Mouse (Mus musculus) heart, embryonic 16.5 days (tissue): ENCODE measurements around the gene Tmem108. TPM values are rescaled to one million over a fixed set of nuclear protein-coding genes. Genes with fewer than 3 reads are reported as not detected.

Source experiments
- ATAC-seq: fragments of 200-750 bp; cut with Nextera tagmentation; replicated peaks from 2 replicates; pipeline ENCODE4 v1.8.0; 2017; ENCODE audit warnings: moderate number of reproducible peaks; ENCODE audit not compliant: insufficient read depth, low FRiP score; ENCODE audit errors: extremely low read depth
- H3K27ac ChIP-seq: fragments of 300-500 bp; sonication (generic); 2 replicates; pipeline ENCODE4 v1.5.1; 2014; ENCODE audit warnings: mild to moderate bottlenecking, low read length, control low read depth, moderate library complexity
- H3K27me3 ChIP-seq: fragments of 300-500 bp; sonication (generic); 2 replicates; pipeline ENCODE4 v1.6.1; 2014; ENCODE audit warnings: low read length, mixed read lengths; ENCODE audit not compliant: control insufficient read depth, insufficient read depth
- H3K36me3 ChIP-seq: fragments of 300-500 bp; sonication (generic); 2 replicates; pipeline ENCODE4 v1.6.1; 2014; ENCODE audit not compliant: control insufficient read depth, insufficient read depth
- H3K4me1 ChIP-seq: fragments of 300-500 bp; sonication (generic); 2 replicates; pipeline ENCODE4 v1.6.1; 2014; ENCODE audit warnings: low read length, mixed read lengths; ENCODE audit not compliant: control insufficient read depth, insufficient read depth
- H3K4me2 ChIP-seq: fragments of 300-500 bp; sonication (generic); 2 replicates; pipeline ENCODE4 v1.6.1; 2014; ENCODE audit warnings: low read depth, mild to moderate bottlenecking, control low read depth, low read length
- H3K4me3 ChIP-seq: fragments of 300-500 bp; sonication (generic); 2 replicates; pipeline ENCODE4 v1.5.1; 2014; ENCODE audit warnings: mild to moderate bottlenecking, control low read depth, low read length
- H3K9ac ChIP-seq: fragments of 300-500 bp; sonication (generic); 2 replicates; pipeline ENCODE4 v1.6.1; 2014; ENCODE audit warnings: low read length, control low read depth
- H3K9me3 ChIP-seq: fragments of 300-500 bp; sonication (generic); replicated peaks from 2 replicates; pipeline ENCODE4 v1.6.1; 2016; ENCODE audit warnings: low read length; ENCODE audit not compliant: control insufficient read depth
- WGBS: fragments of 180-500 bp; shearing (Covaris S2); extraction: QIAGEN DNeasy Blood & Tissue Kit; methylation state at CpG from one replicate; pipeline ENCODE4 v1.1.7; 2014; 5-methylcytosine and 5-hydroxymethylcytosine counted together
- polyA plus RNA-seq: library from polyadenylated mRNA; unstranded; fragments of >200 nt; fragmentation: Nextera tagmentation; extraction: Ambion mirVana; gene quantifications from 2 replicates; pipeline ENCODE4 v1.2.1, GENCODE M21; 2015

Gene Tmem108
- polyA plus RNA-seq, 1 experiment from 2014 or later, result 44.8 TPM

DNA sequence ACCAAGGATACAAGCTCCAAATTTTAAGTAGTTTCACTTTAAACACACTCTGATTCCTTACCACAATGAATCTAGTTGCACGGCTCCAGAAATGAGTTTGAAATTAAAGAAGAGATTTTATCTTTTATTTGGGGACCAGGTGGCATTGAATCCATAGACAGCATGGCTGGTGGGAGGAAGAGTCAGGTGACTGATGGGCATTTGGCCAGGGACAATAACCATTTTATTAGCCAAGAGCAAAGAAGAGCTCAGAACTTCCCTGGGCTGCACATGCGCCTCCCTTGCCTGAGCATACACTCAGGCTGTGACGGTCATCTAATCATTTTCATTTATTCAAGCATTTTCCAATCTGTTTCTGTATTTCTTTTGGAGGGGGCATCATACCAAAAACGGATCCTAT, 135.5 kb downstream of the Tmem108 start:
- H3K36me3 ChIP-seq, result no peaks in the 10 kb centered on the region
- H3K4me2 ChIP-seq, result no peak overlapping the region
- 84% methylated on average over 4 of the region's 4 CpGs for WGBS
- no peak overlapping the region for H3K9ac ChIP-seq
- H3K27ac ChIP-seq, result no peak overlapping the region
- ATAC-seq, result no peak
- H3K4me1 ChIP-seq, result peaks cover 20% of the 10 kb centered on the region
- no peaks in the 10 kb centered on the region for H3K27me3 ChIP-seq
- H3K9me3 ChIP-seq, result no peaks in the 10 kb centered on the region
- H3K4me3 ChIP-seq, result no peak overlapping the region

GRCm38 (mm10) chr9:103624649-103625048, 137.0 kb downstream of the Tmem108 start:
- Histone ChIP-seq H3K4me2 (no peak overlapping the region), H3K4me3 (no peak overlapping the region), H3K9ac (no peak overlapping the region), H3K27ac (no peak overlapping the region), H3K36me3 (no peaks in the 10 kb centered on the region), H3K27me3 (no peaks in the 10 kb centered on the region), H3K9me3 (no peaks in the 10 kb centered on the region), H3K4me1 (peaks cover 21% of the 10 kb centered on the region)
- 34% methylated on average over 1 of the region's 1 CpGs for WGBS
- peak; percentile 86 for ATAC-seq

- no peak for ATAC-seq
- no peaks in the 10 kb centered on the region for H3K27me3 ChIP-seq
- no peak overlapping the region; the same call in 1 of the 2 replicates for H3K4me2 ChIP-seq
- H3K4me1 ChIP-seq, result peaks cover 13% of the 10 kb centered on the region
- no peaks in the 10 kb centered on the region for H3K9me3 ChIP-seq
- no peak overlapping the region for H3K4me3 ChIP-seq
- 69% methylated on average over 19 of the region's 19 CpGs for WGBS
- H3K27ac ChIP-seq, result peak overlapping the region; percentile 72
- no peaks in the 10 kb centered on the region for H3K36me3 ChIP-seq
- 0 out of 2 replicates have a peak overlapping the region, but pooled peaks have one; percentile 17 for H3K9ac ChIP-seq
These were observed 137.9 kb downstream of the Tmem108 start for GRCm38 (mm10) chr9:103623560-103624316.

DNA sequence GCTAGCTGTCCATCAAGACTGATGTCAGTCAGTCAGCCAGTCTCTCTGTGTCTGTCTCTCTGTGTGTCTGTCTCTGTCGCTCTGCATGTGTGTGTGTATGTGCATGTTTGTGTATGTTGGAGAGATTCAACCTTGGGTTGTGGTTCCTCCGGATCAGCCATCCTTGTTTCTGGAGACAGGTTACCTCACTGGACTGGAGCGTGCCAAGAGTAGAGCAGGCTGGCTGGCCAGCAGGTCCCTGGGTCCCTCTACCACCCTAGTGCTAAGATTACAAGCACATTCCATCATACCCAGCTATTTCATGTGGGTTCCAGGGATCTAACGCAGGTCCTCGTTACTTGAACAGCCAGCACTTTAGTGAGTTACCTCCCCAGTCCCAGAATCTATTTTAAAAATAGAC, 138.6 kb downstream of the Tmem108 start:
- Histone ChIP-seq H3K27me3 (no peaks in the 10 kb centered on the region), H3K4me1 (peaks cover 10% of the 10 kb centered on the region), H3K36me3 (no peaks in the 10 kb centered on the region), H3K9ac (0 out of 2 replicates have a peak overlapping the region, but pooled peaks have one; percentile 17), H3K4me2 (peak overlapping the region; percentile 24; the same call in 1 of the 2 replicates), H3K4me3 (no peak overlapping the region), H3K27ac (peak overlapping the region; percentile 72), H3K9me3 (no peaks in the 10 kb centered on the region)
- ATAC-seq, result no peak
- WGBS, result 53% methylated on average over 5 of the region's 5 CpGs

DNA sequence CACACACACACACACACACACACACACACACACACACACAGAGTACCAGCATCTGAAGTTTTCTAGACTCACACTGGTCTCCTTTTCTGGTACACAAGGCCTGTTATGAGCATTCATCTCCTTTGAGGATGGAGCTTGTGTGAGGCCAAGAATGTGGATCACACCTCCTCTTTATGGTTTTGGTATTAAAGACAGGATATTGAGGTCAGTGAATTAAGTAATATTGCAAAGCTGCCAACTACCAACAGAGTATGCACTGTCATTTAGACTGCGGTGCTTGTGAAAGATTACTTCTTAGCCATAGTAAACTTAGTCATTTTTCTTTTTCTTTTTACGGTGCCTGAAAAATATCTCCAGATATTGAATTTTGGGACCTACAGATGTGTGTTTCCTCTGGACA, 139.8 kb downstream of the Tmem108 start:
- Histone ChIP-seq H3K27ac (no peak overlapping the region), H3K4me3 (no peak overlapping the region), H3K9ac (no peak overlapping the region), H3K27me3 (no peaks in the 10 kb centered on the region), H3K9me3 (no peaks in the 10 kb centered on the region), H3K36me3 (no peaks in the 10 kb centered on the region), H3K4me2 (no peak overlapping the region), H3K4me1 (peaks cover 10% of the 10 kb centered on the region)
- 84% methylated on average over 2 of the region's 2 CpGs for WGBS
- ATAC-seq, result no peak

DNA sequence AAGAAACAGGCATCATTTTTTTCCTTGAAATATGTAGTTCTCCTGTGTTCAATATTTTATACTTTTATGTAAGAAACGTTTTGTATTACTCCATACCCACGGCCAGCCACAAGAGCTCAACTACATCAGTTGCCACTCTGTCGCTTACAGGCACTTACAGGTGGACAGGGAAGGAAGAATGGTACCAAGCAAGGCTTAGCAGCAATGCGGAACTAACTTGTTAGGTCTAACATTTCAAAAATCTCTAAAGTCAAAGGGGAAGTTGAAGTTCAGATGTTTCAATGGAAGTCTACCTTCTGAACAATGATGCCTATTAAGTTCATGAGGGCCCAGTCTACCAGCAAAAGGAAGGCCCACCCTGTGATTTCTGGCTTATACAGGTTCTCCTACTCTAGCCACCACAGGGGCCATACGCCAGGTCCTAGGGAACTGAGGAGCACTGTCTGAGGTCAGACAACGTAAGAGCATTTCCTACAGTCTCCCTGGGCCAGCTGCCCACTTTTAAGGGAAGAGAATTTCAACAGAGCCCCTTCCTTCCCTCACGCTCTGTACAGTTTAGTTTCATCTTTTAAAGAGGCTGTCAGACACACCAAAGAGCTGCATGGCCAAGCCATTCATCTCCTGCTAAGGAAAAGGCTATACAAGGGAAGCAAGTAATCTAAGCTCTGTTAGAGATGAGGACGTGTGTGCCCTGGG, 141.0 kb downstream of the Tmem108 start:
- H3K9ac ChIP-seq, result no peak overlapping the region
- peaks cover 10% of the 10 kb centered on the region for H3K4me1 ChIP-seq
- 79% methylated on average over 8 of the region's 8 CpGs for WGBS
- H3K27ac ChIP-seq, result no peak overlapping the region
- H3K9me3 ChIP-seq, result peaks cover 3% of the 10 kb centered on the region; the same call in 1 of the 2 replicates
- no peak overlapping the region for H3K4me3 ChIP-seq
- no peaks in the 10 kb centered on the region for H3K27me3 ChIP-seq
- no peak overlapping the region for H3K4me2 ChIP-seq
- H3K36me3 ChIP-seq, result peaks cover 2% of the 10 kb centered on the region; the same call in 1 of the 2 replicates
- no peak for ATAC-seq

DNA sequence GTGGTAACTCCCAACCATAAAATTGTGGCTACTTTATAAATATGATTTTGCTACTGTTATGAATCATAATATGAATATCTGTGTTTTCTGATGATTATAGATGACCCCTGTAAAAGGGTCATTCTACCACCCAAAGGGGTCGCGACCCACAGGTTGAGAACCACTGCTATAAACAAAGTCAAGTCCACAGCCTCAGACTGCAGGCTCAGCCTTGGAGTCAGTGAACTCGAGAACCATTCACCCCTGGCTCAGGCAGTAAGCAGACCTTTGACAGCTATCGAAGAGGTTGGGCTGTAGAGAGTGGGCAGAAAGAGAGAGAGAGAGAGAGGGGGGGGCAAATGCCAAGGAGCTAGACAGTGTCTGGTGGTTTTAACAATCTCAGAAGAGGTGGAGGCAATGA, 147.4 kb downstream of the Tmem108 start:
- peaks cover 3% of the 10 kb centered on the region; the same call in 1 of the 2 replicates for H3K9me3 ChIP-seq
- no peak overlapping the region for H3K4me3 ChIP-seq
- no peak overlapping the region for H3K27ac ChIP-seq
- H3K27me3 ChIP-seq, result no peaks in the 10 kb centered on the region
- no peak for ATAC-seq
- no peak overlapping the region for H3K4me2 ChIP-seq
- H3K4me1 ChIP-seq, result no peaks in the 10 kb centered on the region
- H3K36me3 ChIP-seq, result peaks cover 2% of the 10 kb centered on the region; the same call in 1 of the 2 replicates
- 80% methylated on average over 4 of the region's 4 CpGs for WGBS
- H3K9ac ChIP-seq, result no peak overlapping the region

DNA sequence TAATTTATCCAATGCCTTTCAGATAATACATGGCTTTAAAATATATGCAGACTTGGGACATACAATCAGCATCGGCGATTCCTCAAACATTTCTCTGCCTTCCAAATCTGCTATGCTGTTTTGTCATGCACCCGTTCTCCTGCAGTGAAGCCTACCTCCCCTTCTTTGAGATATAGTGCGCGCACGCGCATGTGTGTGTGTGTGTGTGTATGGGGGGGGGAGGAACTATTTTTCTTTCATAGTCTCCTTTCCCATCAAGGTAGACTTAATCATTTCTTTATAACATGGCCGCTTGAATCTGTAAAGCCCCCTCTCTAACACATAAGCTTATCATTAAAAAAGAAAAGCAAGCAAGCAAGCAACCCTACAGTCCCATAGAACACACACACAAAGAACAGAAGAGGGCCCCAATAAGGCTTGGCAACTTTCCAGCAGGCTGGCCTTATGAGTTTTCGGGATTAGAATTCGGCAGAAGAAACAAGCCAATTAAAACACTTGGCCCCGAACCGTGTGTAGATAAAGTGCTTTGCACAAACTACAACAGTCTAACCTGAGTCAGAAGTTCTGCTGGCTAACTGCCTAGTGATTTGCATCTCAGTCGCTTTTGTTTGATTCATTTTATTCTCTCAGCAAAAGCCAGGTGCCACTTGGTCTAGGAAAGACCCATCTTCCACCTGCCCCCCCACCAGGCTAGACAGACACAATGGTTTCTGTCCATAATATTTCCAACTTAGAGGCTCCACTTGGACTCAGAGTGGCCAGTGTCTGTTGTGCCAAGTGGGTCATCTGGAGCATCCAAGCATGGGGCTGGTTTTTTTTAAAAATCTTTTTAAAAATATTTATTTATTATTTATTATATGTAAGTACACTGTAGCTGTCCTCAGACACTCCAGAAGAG, 153.2 kb downstream of the Tmem108 start:
- H3K4me2 ChIP-seq, result no peak overlapping the region
- H3K4me1 ChIP-seq, result peaks cover 8% of the 10 kb centered on the region; the same call in 1 of the 2 replicates
- H3K9ac ChIP-seq, result no peak overlapping the region
- H3K27ac ChIP-seq, result no peak overlapping the region
- WGBS, result 71% methylated on average over 13 of the region's 13 CpGs
- H3K9me3 ChIP-seq, result no peaks in the 10 kb centered on the region
- no peaks in the 10 kb centered on the region for H3K27me3 ChIP-seq
- ATAC-seq, result no peak
- no peaks in the 10 kb centered on the region for H3K36me3 ChIP-seq
- no peak overlapping the region for H3K4me3 ChIP-seq
